Mouse (Mus musculus) T-helper 17 cell (primary cell): ENCODE data around the gene Plekhg1.

Experiments used
- in situ Hi-C, 2 experiments: fragments of 300-600 bp; cut with MboI, MseI; formaldehyde crosslinking; loops; 1 replicate in 1 of 2; 2 replicates in 1 of 2; pipeline ENCODE4 v1.15.1; 2025; ENCODE audit warnings: high pct_unique_total_duplicates in 2 of 2

The Plekhg1 gene

DNA sequence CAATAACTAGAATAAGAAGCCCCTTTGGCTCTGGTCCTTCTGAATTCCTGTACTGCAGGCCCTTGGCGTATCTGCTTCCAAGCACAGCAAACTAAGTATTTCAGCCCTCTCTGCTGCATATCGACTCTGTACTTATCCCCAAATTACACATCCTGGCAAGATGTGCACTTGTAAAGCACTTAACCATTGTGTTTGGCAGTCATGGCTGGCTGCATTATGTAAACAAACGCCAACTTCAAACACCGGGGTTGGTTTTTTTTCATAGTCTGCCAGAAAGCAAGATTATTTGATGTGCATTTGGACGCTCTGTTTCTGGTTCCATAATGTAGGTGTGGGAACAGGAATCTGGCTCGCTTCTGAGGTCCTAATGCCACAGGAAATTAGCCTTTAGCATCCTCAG, 83.7 kb downstream of the Plekhg1 start:
- in situ Hi-C loops, result no loop called here

- in situ Hi-C loops, result no loop called here
Measured at GRCm38 (mm10) chr10:3826043-3826442, 85.9 kb downstream of the Plekhg1 start.

- in situ Hi-C loops, result no loop called here
Measured at GRCm38 (mm10) chr10:3827368-3827767, 87.2 kb downstream of the Plekhg1 start.

DNA sequence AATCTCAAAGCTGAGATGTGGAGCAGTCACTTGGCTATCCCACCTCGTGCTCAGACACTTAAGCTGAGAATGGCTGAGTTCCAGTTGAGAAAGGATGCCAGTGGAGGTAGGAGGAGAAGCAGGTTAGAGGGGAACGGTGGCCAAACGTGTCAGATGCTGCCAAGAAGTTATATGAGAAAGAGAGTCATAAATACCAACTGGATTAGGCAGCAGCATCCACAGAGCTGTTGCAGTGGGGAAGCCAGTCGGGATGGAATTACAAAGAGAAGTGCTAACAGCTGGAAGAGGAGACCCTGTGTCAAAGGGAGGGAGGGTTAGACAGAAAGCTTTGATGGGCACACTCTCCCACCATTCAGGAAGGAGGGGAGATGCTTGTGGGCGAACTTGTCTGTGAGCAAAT, 89.3 kb downstream of the Plekhg1 start:
- in situ Hi-C loops, result no loop called here

DNA sequence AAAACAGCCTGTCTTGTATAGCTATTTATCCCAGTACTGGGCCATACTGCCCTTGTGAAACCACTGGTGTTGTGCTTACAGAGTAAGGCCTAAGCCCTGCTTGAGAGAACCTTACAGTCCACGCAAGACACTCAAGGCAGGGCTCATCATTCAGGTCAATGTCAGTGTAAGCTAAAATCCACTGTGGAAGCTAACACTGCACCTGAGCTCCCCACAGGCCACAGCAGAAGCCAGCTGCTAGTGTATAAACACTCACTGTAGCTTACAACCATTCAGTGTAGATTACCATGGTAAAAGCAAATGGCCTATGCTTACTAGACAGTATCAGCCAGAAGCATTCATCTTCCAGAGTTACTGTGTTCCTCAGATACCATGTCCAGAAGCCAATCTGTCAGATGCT, 90.5 kb downstream of the Plekhg1 start:
- in situ Hi-C loops, result no loop called here

GRCm38 (mm10) chr10:3831597-3832351, 91.6 kb downstream of the Plekhg1 start:
- in situ Hi-C loops, result no loop called here

GRCm38 (mm10) chr10:3834060-3834459, 93.9 kb downstream of the Plekhg1 start:
- in situ Hi-C loops, result no loop called here

DNA sequence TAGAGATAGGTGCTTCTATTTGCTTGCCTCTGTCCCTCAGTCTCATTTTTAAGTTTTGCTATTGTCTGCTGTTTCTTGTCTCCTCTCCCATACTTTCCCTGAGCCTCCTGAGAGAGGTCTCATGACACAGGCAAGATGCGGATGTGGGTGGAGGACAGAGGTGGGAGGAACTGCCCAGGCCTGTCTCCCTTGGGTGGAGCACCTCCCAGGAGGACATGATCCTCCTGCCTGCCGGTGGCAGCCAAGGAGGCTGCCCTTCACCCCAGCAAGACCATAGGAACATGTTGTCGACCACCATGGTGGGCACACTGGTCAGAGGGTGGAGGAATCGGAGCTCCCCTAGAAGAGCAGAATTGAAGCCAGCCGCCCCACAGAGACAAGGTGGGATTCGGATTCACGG, 94.5 kb downstream of the Plekhg1 start:
- in situ Hi-C loops, result no loop called here

GRCm38 (mm10) chr10:3835616-3836015, 95.5 kb downstream of the Plekhg1 start:
- in situ Hi-C loops, result no loop called here

DNA sequence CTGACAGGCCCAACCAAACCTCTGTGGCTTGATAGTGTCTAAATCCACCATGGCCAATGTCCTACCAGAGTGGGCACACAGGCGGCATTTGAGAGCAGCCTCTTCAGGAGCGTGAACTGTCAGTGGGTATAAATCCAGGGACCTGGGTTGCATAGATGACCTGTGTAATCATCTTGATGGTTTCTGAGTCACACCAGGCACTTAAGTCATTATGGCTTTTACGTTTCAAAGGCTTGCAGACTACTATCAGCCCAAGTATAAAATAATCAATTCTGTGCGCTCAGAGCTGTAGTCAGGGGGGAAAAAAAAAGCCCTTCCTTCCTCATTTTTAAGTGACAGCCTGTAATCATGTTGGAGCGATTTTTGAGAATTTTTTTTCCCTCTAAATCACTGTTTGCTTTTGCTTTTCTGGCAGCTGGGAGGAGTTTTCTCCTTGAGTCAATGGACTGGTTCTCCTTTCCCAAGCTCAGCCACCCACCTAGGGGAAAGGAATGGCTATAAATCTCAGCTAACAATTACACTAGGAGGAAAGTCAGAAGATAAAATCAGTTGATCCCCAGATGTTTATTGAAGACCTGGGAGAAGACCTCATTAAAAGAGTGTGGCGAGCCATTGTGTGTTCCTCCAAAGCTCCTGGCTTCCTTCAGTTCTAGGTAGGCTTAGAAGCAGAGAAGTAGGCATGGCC, 99.7 kb downstream of the Plekhg1 start:
- in situ Hi-C loops, result no loop called here

DNA sequence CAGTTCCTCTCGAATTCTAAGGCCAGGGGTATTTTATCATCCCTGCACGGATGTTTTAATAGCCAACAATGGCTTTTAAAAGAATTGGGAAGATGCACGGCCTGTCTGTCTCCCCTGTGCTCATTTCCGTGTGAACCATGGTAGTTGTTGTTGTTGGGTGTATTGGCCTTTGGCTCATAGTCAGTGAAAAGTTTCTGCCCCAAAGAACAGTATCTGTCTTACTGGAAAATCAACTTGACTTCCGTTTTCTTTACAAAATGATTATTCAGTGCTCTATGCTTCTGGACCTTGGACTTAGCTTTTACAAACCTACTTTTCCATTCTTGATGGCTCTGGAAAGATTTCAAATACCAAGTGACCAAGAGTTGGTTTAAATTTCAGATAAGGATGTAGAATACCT, 104.3 kb downstream of the Plekhg1 start:
- in situ Hi-C loops, result no loop called here

- in situ Hi-C loops, result no loop called here
Measured at GRCm38 (mm10) chr10:3847021-3847420, 106.9 kb downstream of the Plekhg1 start.

- in situ Hi-C loops, result no loop called here
Measured at GRCm38 (mm10) chr10:3851461-3851860, 111.3 kb downstream of the Plekhg1 start.

GRCm38 (mm10) chr10:3852733-3853132, 112.6 kb downstream of the Plekhg1 start:
- in situ Hi-C loops, result no loop called here

- in situ Hi-C loops, result no loop called here
Measured at GRCm38 (mm10) chr10:3857912-3858311, 117.7 kb downstream of the Plekhg1 start.

GRCm38 (mm10) chr10:3858437-3858836, 118.3 kb downstream of the Plekhg1 start:
- in situ Hi-C loops, result no loop called here

DNA sequence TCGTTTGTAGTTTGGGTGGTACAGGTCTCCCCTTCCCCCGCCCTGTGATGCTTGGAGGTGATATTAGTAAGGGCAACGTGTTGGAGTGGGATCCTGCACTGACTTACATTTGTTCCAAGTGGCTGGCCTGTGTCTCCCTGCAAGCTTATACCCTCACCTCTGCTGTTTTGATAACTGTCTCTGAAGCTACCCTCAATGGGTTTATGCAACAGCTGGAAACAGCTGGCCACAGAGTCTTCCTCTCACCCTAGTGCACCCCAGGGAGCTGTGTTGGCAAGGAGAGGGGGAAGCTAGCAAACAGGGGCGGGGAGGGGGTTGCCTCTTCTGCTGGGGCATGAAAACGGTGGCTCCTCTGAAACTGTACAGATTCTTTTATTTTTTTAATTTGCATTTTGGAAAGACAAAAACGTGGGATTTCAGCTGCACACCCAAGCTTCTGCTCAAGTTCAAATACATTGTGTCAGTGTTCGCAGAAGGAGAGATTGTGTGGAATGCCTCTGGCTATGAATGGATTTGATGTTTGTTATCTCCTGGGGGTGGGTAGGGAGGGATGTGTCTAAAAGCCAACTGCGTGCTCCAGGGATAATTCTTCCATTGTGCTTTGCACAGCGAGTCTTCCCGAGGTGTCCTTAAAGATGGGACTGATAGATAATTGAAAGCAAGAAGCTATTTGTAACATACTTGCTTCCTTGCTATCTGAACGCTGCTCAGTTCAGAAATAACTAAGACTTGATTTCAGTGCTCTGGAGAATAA, 119.0 kb downstream of the Plekhg1 start:
- in situ Hi-C loops, result no loop called here

DNA sequence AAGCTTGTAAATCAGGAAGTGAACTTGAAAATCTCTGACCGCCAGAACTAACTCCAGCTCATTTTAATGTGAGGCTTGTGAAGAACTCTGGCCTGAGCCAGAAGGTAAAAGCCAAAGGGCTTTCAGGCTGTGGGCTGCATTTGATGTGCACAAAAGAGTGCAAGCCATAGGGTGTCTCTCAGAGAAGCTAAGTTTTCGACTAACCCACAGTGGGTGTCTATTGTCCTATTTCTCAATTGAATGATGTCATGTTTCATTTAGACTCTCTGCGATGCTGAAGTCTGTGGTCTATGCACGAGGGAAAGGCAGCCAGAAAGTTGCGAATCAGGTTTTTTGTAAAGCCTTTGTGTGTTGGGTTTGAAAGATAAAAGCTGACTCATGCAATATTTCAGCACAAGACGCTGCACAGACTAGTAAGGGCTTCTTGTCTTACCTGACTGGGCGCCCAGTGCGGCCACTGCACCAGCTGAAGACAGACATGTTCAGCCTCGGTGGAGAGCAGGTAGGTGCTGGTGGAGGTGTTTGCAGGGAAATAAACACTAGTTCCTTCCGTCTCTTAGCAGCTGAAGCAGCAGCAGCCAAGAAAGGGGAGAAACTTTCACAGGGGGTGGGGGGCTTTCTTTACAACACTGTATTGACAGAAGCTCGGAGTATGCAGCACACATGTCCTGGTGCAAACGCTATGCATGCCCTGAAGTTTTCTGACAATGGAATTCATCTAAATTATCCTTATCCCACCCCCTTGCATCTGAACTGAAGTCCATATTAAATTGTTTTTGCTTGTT, 123.4 kb downstream of the Plekhg1 start:
- in situ Hi-C loops, result no loop called here

- in situ Hi-C loops, result no loop called here
Measured at GRCm38 (mm10) chr10:3864196-3864540, 124.0 kb downstream of the Plekhg1 start.

GRCm38 (mm10) chr10:3867298-3867697, 127.1 kb downstream of the Plekhg1 start:
- in situ Hi-C loops, result no loop called here

GRCm38 (mm10) chr10:3870828-3871227, 130.7 kb downstream of the Plekhg1 start:
- in situ Hi-C loops, result no loop called here

DNA sequence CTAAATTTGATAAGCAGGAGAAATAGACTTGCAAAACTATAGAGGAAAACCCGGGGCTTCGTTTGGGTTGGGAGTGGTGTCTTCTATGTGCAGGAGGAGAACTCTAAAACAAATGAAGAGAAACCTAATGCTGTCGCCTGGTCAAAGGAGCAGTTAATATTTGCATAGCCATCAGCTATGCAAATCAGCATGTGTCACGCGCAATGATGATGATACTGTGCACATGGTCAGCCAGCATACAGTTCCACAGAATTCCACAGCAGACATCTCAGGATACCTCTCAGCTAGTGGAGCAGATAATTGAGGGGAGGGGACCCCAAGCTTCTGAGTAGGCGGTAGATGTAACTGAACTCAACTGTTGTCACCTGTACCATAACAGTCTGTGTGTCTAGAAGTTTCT, 133.3 kb downstream of the Plekhg1 start:
- in situ Hi-C loops, result no loop called here
